In genomic region chr17:87326987-87327386, GRCm38 (mm10) we compare ENCODE assay signal across 8 mouse cellular contexts. TPM values are rescaled to one million over a fixed set of nuclear protein-coding genes. Genes with fewer than 3 reads are reported as not detected.
DNase-seq lines count a peak whose midpoint lies in the region; ATAC-seq lines count a peak whose summit lies in the region.
"Had no signal": no experiment of that assay in that cellular context is flagged by ENCODE, and none has a peak within 500 bp of the region (broad histone marks: within the 10 kb centered on the region; RNA-seq: fewer than 3 reads in every experiment).

No protein-coding gene starts in this region.

- H3K36me3 ChIP-seq in embryonic facial prominence, embryonic 14.5 days (ENCODE audit: control insufficient read depth, insufficient read depth, low read length) = no peaks in the 10 kb centered on the region; the same call in 1 of the 2 replicates
- H3K36me3 ChIP-seq in liver, embryonic 15.5 days (replicated peaks) = peaks cover 23% of the 10 kb centered on the region
- H3K36me3 ChIP-seq in neural tube, embryonic 14.5 days (ENCODE audit: control insufficient read depth, insufficient read depth, low read length) = no peaks in the 10 kb centered on the region

- H3K9ac ChIP-seq in embryonic facial prominence, embryonic 14.5 days (ENCODE audit: low read depth, low read length) = no peak overlapping the region
- H3K9ac ChIP-seq in liver, embryonic 15.5 days = no peak overlapping the region
- H3K9ac ChIP-seq in neural tube, embryonic 14.5 days (replicated peaks; ENCODE audit: low read depth, low read length) = no peak overlapping the region
- H3K9ac ChIP-seq: limb, embryonic 12.5 days had no signal

- H3K4me2 ChIP-seq in embryonic facial prominence, embryonic 14.5 days (ENCODE audit: low read depth, low read length) = no peak overlapping the region
- no peak overlapping the region for H3K4me2 ChIP-seq in liver, embryonic 15.5 days
- no peak overlapping the region for H3K4me2 ChIP-seq in neural tube, embryonic 14.5 days (ENCODE audit: low read depth, low read length)
- H3K4me2 ChIP-seq: limb, embryonic 12.5 days had no signal

- H3K27me3 ChIP-seq in embryonic facial prominence, embryonic 14.5 days (replicated peaks; ENCODE audit: control insufficient read depth, insufficient read depth, low read length) = no peaks in the 10 kb centered on the region
- H3K27me3 ChIP-seq in liver, embryonic 15.5 days = no peaks in the 10 kb centered on the region
- H3K27me3 ChIP-seq in neural tube, embryonic 14.5 days (ENCODE audit: control insufficient read depth, insufficient read depth, low read length) = no peaks in the 10 kb centered on the region

- DNase-seq in spleen, postnatal 36 days (ENCODE audit: low spot score in 2 of 2) = peak; percentile 61 to 64
- no peak for DNase-seq in spleen, adult 18-20 months
- DNase-seq in embryonic facial prominence, embryonic 14.5 days (ENCODE audit: low spot score) = peak; percentile 63
- no peak for DNase-seq in Muller cell, postnatal 12 days (ENCODE audit: inconsistent ontology term)
- no peak for DNase-seq in urinary bladder, adult 2 months (ENCODE audit: low spot score)

- WGBS in embryonic facial prominence, embryonic 14.5 days = 28% methylated on average over 6 of the region's 6 CpGs
- 24% methylated on average over 6 of the region's 6 CpGs for WGBS in liver, embryonic 15.5 days (ENCODE audit: insufficient replicate concordance)
- 16% methylated on average over 6 of the region's 6 CpGs for WGBS in neural tube, embryonic 14.5 days

- H3K4me3 ChIP-seq in embryonic facial prominence, embryonic 14.5 days (ENCODE audit: low read depth, low read length) = no peak overlapping the region
- no peak overlapping the region for H3K4me3 ChIP-seq in liver, embryonic 15.5 days (replicated peaks)
- H3K4me3 ChIP-seq in neural tube, embryonic 14.5 days (ENCODE audit: low read depth, low read length) = no peak overlapping the region
- H3K4me3 ChIP-seq: limb, embryonic 12.5 days had no signal

- H3K9me3 ChIP-seq in embryonic facial prominence, embryonic 14.5 days (ENCODE audit: control insufficient read depth, low read length) = peaks cover 2% of the 10 kb centered on the region; the same call in 1 of the 2 replicates
- H3K9me3 ChIP-seq in liver, embryonic 15.5 days (replicated peaks) = no peaks in the 10 kb centered on the region
- no peaks in the 10 kb centered on the region for H3K9me3 ChIP-seq in neural tube, embryonic 14.5 days (ENCODE audit: control insufficient read depth, low read length)

- ATAC-seq in embryonic facial prominence, embryonic 14.5 days (ENCODE audit: low read depth) = peak; percentile 37; the same call in 1 of the 2 replicates
- ATAC-seq in liver, embryonic 15.5 days (ENCODE audit: insufficient read depth) = peak; percentile 24; the same call in 1 of the 2 replicates
- ATAC-seq in neural tube, embryonic 14.5 days (ENCODE audit: low read depth) = peak; percentile 21; the same call in 1 of the 2 replicates

- H3K4me1 ChIP-seq in embryonic facial prominence, embryonic 14.5 days (ENCODE audit: control insufficient read depth, insufficient read depth, low read length) = peaks cover 30% of the 10 kb centered on the region
- peaks cover 32% of the 10 kb centered on the region for H3K4me1 ChIP-seq in liver, embryonic 15.5 days (replicated peaks)
- peaks cover 34% of the 10 kb centered on the region for H3K4me1 ChIP-seq in neural tube, embryonic 14.5 days (ENCODE audit: control insufficient read depth, insufficient read depth, low read length)

- H3K27ac ChIP-seq in embryonic facial prominence, embryonic 14.5 days (replicated peaks; ENCODE audit: low read depth, low read length) = no peak overlapping the region
- H3K27ac ChIP-seq in liver, embryonic 15.5 days (replicated peaks) = no peak overlapping the region
- peak overlapping the region; percentile 34; the same call in 1 of the 2 replicates for H3K27ac ChIP-seq in neural tube, embryonic 14.5 days (ENCODE audit: low read depth, low read length)
- H3K27ac ChIP-seq: limb, embryonic 12.5 days had no signal

RNA-seq across cellular contexts. Expression of gene Ttc7, which starts 44.3 kb away (rescaled TPM):
- 9.6 and 10.2 TPM in 2 replicates for polyA plus RNA-seq in embryonic facial prominence, embryonic 14.5 days (2014; fragmentation: Nextera tagmentation; extraction: Ambion mirVana)
- polyA plus RNA-seq in liver, embryonic 15.5 days (2015; fragmentation: Nextera tagmentation; extraction: Ambion mirVana) = 10.8 and 11.3 TPM in 2 replicates
- 6.7 and 7.2 TPM in 2 replicates for polyA plus RNA-seq in neural tube, embryonic 14.5 days (2014; fragmentation: Nextera tagmentation; extraction: Ambion mirVana)
- polyA plus RNA-seq in urinary bladder, adult 2 months (2012; rRNA removed) = 14.6 and 20.5 TPM in 2 replicates

Comparison
In these comparisons a context has a peak if more than half of its experiments do, and no peak if none do; other contexts are left out.
1. DNase-seq: peak in spleen, postnatal 36 days (2 of 2) and embryonic facial prominence, embryonic 14.5 days (single experiment); none in spleen, adult 18-20 months (0 of 2), Muller cell, postnatal 12 days (single experiment) and urinary bladder, adult 2 months (single experiment).
2. Peak in every context shown above with its lines, with median percentiles within 50 percentile points of each other: ATAC-seq.